Mouse (Mus musculus): Measurements from ENCODE around the gene Tent4b. TPM values are rescaled to one million over a fixed set of nuclear protein-coding genes. Genes with fewer than 3 reads are reported as not detected.

Tent4b gene
- polyA plus RNA-seq, 1 experiment, result 20.5 TPM

- Histone ChIP-seq H3K27me3 (ENCODE audit: control insufficient read depth, insufficient read depth, low read length) (no peaks in the 10 kb centered on the region), H3K4me1 (ENCODE audit: control insufficient read depth, insufficient read depth, insufficient read length, low read length) (peaks cover 5% of the 10 kb centered on the region), H3K36me3 (ENCODE audit: control insufficient read depth, insufficient read depth, low read length) (no peaks in the 10 kb centered on the region), H3K4me3 (ENCODE audit: low read depth, low read length) (no peak overlapping the region), H3K27ac (ENCODE audit: insufficient read depth, low read depth, low read length) (no peak overlapping the region)
- TF ChIP-seq CTCF (IDR thresholded peaks at IDR 0.05; ENCODE audit: extremely low read depth, insufficient read length, insufficient replicate concordance, low read depth, low read length), result no peak
- TF ChIP-seq POLR2A (IDR thresholded peaks at IDR 0.05; ENCODE audit: low read depth, low read length), result no peak
- WGBS, result 76% methylated on average over 15 of the region's 15 CpGs
Measured at GRCm38 (mm10) chr8:88301589-88302437, 102.8 kb downstream of the Tent4b start.

- H3K27me3 ChIP-seq (ENCODE audit: control insufficient read depth, insufficient read depth, low read length), result no peaks in the 10 kb centered on the region
- H3K4me1 ChIP-seq (ENCODE audit: control insufficient read depth, insufficient read depth, insufficient read length, low read length), result no peaks in the 10 kb centered on the region; the same call in 1 of the 2 replicates
- no peak overlapping the region for H3K27ac ChIP-seq (ENCODE audit: insufficient read depth, low read depth, low read length)
- 81% methylated on average over 4 of the region's 4 CpGs for WGBS
- H3K36me3 ChIP-seq (ENCODE audit: control insufficient read depth, insufficient read depth, low read length), result no peaks in the 10 kb centered on the region
- TF ChIP-seq POLR2A (IDR thresholded peaks at IDR 0.05; ENCODE audit: low read depth, low read length), result no peak
- no peak for TF ChIP-seq CTCF (IDR thresholded peaks at IDR 0.05; ENCODE audit: extremely low read depth, insufficient read length, insufficient replicate concordance, low read depth, low read length)
- H3K4me3 ChIP-seq (ENCODE audit: low read depth, low read length), result no peak overlapping the region
Measured at GRCm38 (mm10) chr8:88305814-88306213, 106.8 kb downstream of the Tent4b start.

- 54% methylated on average over 14 of the region's 14 CpGs for WGBS
Measured at GRCm38 (mm10) chr8:88306511-88306910, 107.5 kb downstream of the Tent4b start.

DNA sequence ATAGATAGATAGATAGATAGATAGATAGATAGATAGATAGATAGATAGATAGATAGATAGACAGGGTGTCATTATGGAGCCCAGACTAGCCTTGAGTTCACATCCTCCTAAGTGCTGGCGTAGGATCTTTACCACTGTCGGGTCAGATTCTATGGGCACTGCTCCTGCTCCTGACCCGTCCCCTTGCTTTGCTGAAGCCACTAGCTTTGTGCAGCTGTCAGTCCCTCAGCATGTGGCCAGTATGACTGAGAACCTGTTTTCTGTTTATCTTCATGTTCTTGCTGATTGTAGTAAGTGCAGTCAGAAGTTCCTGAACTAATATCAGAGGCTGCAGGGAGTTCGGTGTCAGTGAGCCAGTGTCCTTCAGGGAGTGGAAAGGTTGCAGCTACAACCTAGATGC lies 108.7 kb downstream of the Tent4b start:
- H3K36me3 ChIP-seq (ENCODE audit: control insufficient read depth, insufficient read depth, low read length), result no peaks in the 10 kb centered on the region
- no peak overlapping the region for H3K27ac ChIP-seq (ENCODE audit: insufficient read depth, low read depth, low read length)
- H3K4me3 ChIP-seq (ENCODE audit: low read depth, low read length), result no peak overlapping the region
- 71% methylated on average over 4 of the region's 4 CpGs for WGBS
- no peak for TF ChIP-seq POLR2A (IDR thresholded peaks at IDR 0.05; ENCODE audit: low read depth, low read length)
- H3K27me3 ChIP-seq (ENCODE audit: control insufficient read depth, insufficient read depth, low read length), result no peaks in the 10 kb centered on the region
- H3K4me1 ChIP-seq (ENCODE audit: control insufficient read depth, insufficient read depth, insufficient read length, low read length), result no peaks in the 10 kb centered on the region; the same call in 1 of the 2 replicates

More at GRCm38 (mm10) chr8:88306511-88306910, 107.5 kb downstream of the Tent4b start:
- Histone ChIP-seq H3K27ac (ENCODE audit: insufficient read depth, low read depth, low read length) (no peak overlapping the region), H3K27me3 (ENCODE audit: control insufficient read depth, insufficient read depth, low read length) (no peaks in the 10 kb centered on the region), H3K4me3 (ENCODE audit: low read depth, low read length) (no peak overlapping the region), H3K36me3 (ENCODE audit: control insufficient read depth, insufficient read depth, low read length) (no peaks in the 10 kb centered on the region), H3K4me1 (ENCODE audit: control insufficient read depth, insufficient read depth, insufficient read length, low read length) (no peaks in the 10 kb centered on the region; the same call in 1 of the 2 replicates)
- peak; percentile 36; the same call in 1 of the 2 replicates for TF ChIP-seq CTCF (IDR thresholded peaks at IDR 0.05; ENCODE audit: extremely low read depth, insufficient read length, insufficient replicate concordance, low read depth, low read length)
- no peak for TF ChIP-seq POLR2A (IDR thresholded peaks at IDR 0.05; ENCODE audit: low read depth, low read length)

Other genes starting within 250 kb of the Tent4b start
- gene Zfp423, start 239.6 kb upstream of the Tent4b start, polyA plus RNA-seq (2012; rRNA removed), result 1.4 and 2.3 TPM in 2 replicates
- gene Cnep1r1, start 80.4 kb upstream of the Tent4b start, polyA plus RNA-seq (2012; rRNA removed), result 3.5 and 8.4 TPM in 2 replicates
- 3.4 and 3.9 TPM in 2 replicates for gene Heatr3, start 61.4 kb upstream of the Tent4b start, polyA plus RNA-seq (2012; rRNA removed)
- 6.4 and 7.7 TPM in 2 replicates for gene Adcy7, start 73.2 kb downstream of the Tent4b start, polyA plus RNA-seq (2012; rRNA removed)
- 7.0 and 13.1 TPM in 2 replicates for gene Brd7, start 163.0 kb downstream of the Tent4b start, polyA plus RNA-seq (2012; rRNA removed)

Measured in small intestine, adult 2 months (tissue).